Mouse (Mus musculus) E14TG2a.4 (cell line): ENCODE results near the gene 1500011B03Rik.

Source experiments
- H3K27me3 ChIP-seq: 2 replicates; pipeline ENCODE4 v1.6.1; 2014; ENCODE audit warnings: low read length, control low read depth; ENCODE audit not compliant: insufficient read depth
- H3K36me3 ChIP-seq: 2 replicates; pipeline ENCODE4 v1.6.1; 2014; ENCODE audit warnings: low read length, control low read depth; ENCODE audit not compliant: insufficient read depth
- H3K4me1 ChIP-seq: replicated peaks from 2 replicates; pipeline ENCODE4 v1.6.1; 2014; ENCODE audit warnings: low read depth, low read length, control low read depth
- H3K4me3 ChIP-seq: replicated peaks from 2 replicates; pipeline ENCODE4 v1.5.1; 2014; ENCODE audit warnings: mild to moderate bottlenecking, low read length
- H3K9me3 ChIP-seq: 2 replicates; pipeline ENCODE4 v1.6.1; 2014; ENCODE audit warnings: low read length, control low read depth
- CTCF ChIP-seq: conservative IDR thresholded peaks from 2 replicates; pipeline ENCODE4 v1.5.1; 2014; ENCODE audit warnings: low read length
- NANOG ChIP-seq: IDR thresholded peaks from 2 replicates; pipeline ENCODE4 v1.6.1; 2014; ENCODE audit warnings: borderline replicate concordance, low read length, mixed read lengths
- POU5F1 ChIP-seq: IDR thresholded peaks from 2 replicates; pipeline ENCODE4 v1.6.1; 2014; ENCODE audit warnings: low read length, borderline replicate concordance

Gene 1500011B03Rik

DNA sequence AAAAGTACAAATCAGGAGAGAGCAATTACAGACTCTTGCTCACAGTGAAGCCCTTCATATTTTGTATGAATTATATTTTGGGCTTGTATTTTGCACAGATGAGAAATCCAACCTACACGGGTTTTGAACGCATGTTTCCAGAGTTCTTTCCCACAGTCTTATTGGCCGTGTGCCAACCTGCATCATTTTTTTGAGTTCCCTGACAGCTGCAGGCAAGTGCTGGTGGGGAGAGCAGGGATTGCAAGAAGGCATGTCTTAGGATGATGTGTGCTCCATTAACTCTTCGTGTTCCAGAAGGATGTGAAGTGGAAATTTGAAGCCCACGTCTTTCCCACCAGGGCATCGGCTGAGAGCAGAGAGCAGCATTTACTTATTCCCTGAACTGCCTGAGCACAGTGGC lies 6.7 kb downstream of the 1500011B03Rik start:
- H3K4me3 ChIP-seq, result no peak overlapping the region
- H3K4me1 ChIP-seq, result peaks cover 41% of the 10 kb centered on the region
- TF ChIP-seq CTCF (no peak), POU5F1 (no peak), NANOG (no peak)
- no peaks in the 10 kb centered on the region for H3K27me3 ChIP-seq
- H3K36me3 ChIP-seq, result peaks cover 30% of the 10 kb centered on the region
- peaks cover 27% of the 10 kb centered on the region for H3K9me3 ChIP-seq

GRCm38 (mm10) chr5:114813525-114814181 lies 9.6 kb downstream of the 1500011B03Rik start:
- H3K36me3 ChIP-seq, result peaks cover 48% of the 10 kb centered on the region
- no peaks in the 10 kb centered on the region for H3K27me3 ChIP-seq
- peak overlapping the region; percentile 96 for H3K4me3 ChIP-seq
- H3K9me3 ChIP-seq, result peaks cover 10% of the 10 kb centered on the region; the same call in 1 of the 2 replicates
- no peak for TF ChIP-seq CTCF
- no peak for TF ChIP-seq POU5F1
- TF ChIP-seq NANOG, result no peak
- H3K4me1 ChIP-seq, result peaks cover 57% of the 10 kb centered on the region

- Histone ChIP-seq H3K4me3 (no peak overlapping the region), H3K27me3 (no peaks in the 10 kb centered on the region), H3K4me1 (peaks cover 74% of the 10 kb centered on the region), H3K36me3 (peaks cover 80% of the 10 kb centered on the region), H3K9me3 (no peaks in the 10 kb centered on the region)
- TF ChIP-seq NANOG, result no peak
- no peak for TF ChIP-seq POU5F1
- TF ChIP-seq CTCF, result no peak
Measured at GRCm38 (mm10) chr5:114809826-114810225, 13.4 kb downstream of the 1500011B03Rik start.

DNA sequence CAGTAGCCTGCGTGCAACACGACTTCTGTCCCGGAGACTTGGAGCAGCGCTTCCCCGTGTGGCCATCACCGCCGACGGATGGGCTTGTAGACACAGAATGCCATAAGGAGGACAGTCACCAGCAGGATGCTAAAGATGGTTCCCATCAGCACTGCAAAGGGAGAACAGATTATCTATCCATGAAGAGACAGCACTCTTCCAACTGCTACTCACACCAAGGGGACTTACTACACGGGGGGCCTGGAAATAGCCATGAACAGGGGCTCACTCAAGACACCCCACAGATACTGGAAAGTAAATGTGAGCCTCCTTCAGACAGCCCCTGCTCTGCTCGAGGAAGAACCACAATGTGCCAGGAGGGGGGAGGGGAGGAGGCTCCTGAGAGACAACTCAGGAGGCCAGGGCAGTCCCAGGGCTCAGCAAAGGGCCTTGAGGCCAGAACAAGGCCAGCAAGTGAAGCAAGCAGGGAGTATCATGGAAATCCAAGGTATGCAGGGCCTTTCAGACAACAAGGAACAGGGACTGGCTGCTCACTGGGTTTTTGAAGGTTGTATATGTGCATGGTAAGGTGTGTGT lies 14.0 kb downstream of the 1500011B03Rik start:
- Histone ChIP-seq H3K4me3 (no peak overlapping the region), H3K4me1 (peaks cover 80% of the 10 kb centered on the region), H3K36me3 (peaks cover 85% of the 10 kb centered on the region), H3K9me3 (peaks cover under 1% of the 10 kb centered on the region; the same call in 1 of the 2 replicates), H3K27me3 (no peaks in the 10 kb centered on the region)
- TF ChIP-seq POU5F1, result no peak
- TF ChIP-seq NANOG, result no peak
- TF ChIP-seq CTCF, result no peak

DNA sequence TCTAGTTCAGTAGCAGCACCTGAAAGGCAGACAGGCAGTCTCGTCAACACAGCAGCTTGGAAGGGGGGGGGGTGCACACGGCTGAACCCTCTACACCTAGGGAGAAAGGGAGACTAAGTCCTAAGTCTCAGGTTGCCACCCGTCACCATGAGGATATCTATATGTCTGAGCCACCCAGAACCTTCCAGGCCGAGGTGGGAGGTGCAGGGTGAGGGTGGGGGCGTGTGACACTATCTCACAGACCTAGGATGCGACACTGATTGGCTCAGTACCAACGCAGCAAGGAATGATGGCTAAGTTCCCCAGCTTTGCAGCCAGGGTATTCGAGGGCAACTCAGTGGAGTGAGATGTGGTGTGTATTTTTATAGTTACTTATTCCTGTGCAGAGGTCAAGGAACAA lies 14.9 kb downstream of the 1500011B03Rik start:
- peaks cover 88% of the 10 kb centered on the region for H3K4me1 ChIP-seq
- no peak overlapping the region for H3K4me3 ChIP-seq
- H3K27me3 ChIP-seq, result no peaks in the 10 kb centered on the region
- peaks cover 94% of the 10 kb centered on the region for H3K36me3 ChIP-seq
- H3K9me3 ChIP-seq, result peaks cover 9% of the 10 kb centered on the region
- TF ChIP-seq POU5F1 (no peak), NANOG (no peak), CTCF (no peak)

DNA sequence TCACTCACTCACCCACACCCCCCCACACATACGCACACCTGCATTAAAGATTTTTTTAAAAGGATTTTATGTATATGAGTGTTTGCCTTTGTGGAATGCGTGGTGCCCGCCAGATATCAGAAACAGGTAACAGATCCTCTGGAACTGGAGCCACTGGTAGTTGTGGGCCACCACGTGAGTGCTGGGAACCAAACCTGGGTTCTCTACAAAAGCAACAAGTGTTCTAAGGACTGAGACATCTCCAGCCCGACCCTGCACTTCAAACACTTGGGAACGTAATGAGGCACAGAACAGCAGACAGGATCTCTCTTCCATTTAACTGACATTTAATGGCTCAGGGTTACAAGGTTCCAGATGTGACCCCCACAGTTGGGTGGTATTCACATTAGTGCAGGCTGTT lies 15.4 kb downstream of the 1500011B03Rik start:
- H3K4me3 ChIP-seq, result no peak overlapping the region
- peaks cover 98% of the 10 kb centered on the region for H3K36me3 ChIP-seq
- no peak for TF ChIP-seq NANOG
- no peak for TF ChIP-seq CTCF
- TF ChIP-seq POU5F1, result no peak
- H3K27me3 ChIP-seq, result no peaks in the 10 kb centered on the region
- peaks cover 93% of the 10 kb centered on the region for H3K4me1 ChIP-seq
- peaks cover 14% of the 10 kb centered on the region for H3K9me3 ChIP-seq

DNA sequence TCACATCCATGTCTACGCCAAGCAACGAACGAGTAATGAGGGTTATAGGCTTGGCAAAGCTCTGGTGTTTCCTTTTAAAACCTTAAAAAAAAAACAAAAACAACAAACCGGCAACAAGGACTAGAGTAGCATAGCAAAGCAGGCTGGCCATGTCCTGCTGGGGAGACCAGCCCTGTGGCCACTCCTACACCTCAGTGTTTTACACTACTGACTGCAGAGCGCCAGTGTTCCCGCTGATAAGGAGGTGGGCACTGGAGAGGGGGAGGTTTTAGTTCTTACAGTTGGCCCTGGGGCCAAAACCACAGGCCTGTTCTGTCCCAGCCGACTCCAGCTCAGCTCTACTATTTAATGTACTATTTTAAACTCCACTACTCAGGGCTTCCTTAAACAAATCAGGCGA lies 15.8 kb downstream of the 1500011B03Rik start:
- Histone ChIP-seq H3K4me1 (peaks cover 93% of the 10 kb centered on the region), H3K4me3 (no peak overlapping the region), H3K36me3 (peaks cover 98% of the 10 kb centered on the region), H3K27me3 (no peaks in the 10 kb centered on the region), H3K9me3 (peaks cover 18% of the 10 kb centered on the region)
- no peak for TF ChIP-seq CTCF
- no peak for TF ChIP-seq NANOG
- TF ChIP-seq POU5F1, result no peak

GRCm38 (mm10) chr5:114807063-114807462 lies 16.2 kb downstream of the 1500011B03Rik start:
- TF ChIP-seq NANOG, result no peak
- no peak for TF ChIP-seq CTCF
- no peak for TF ChIP-seq POU5F1
- Histone ChIP-seq H3K9me3 (peaks cover 21% of the 10 kb centered on the region), H3K4me1 (peaks cover 92% of the 10 kb centered on the region), H3K27me3 (no peaks in the 10 kb centered on the region), H3K36me3 (peaks cover 98% of the 10 kb centered on the region), H3K4me3 (no peak overlapping the region)
